Mouse (Mus musculus): ENCODE results near the gene Hils1.
"Not testable (repeated sequence)": the region's sequence is repeated elsewhere in the genome, so short reads cannot be mapped to it uniquely, and the experiment has no call there.

Hils1 gene

DNA sequence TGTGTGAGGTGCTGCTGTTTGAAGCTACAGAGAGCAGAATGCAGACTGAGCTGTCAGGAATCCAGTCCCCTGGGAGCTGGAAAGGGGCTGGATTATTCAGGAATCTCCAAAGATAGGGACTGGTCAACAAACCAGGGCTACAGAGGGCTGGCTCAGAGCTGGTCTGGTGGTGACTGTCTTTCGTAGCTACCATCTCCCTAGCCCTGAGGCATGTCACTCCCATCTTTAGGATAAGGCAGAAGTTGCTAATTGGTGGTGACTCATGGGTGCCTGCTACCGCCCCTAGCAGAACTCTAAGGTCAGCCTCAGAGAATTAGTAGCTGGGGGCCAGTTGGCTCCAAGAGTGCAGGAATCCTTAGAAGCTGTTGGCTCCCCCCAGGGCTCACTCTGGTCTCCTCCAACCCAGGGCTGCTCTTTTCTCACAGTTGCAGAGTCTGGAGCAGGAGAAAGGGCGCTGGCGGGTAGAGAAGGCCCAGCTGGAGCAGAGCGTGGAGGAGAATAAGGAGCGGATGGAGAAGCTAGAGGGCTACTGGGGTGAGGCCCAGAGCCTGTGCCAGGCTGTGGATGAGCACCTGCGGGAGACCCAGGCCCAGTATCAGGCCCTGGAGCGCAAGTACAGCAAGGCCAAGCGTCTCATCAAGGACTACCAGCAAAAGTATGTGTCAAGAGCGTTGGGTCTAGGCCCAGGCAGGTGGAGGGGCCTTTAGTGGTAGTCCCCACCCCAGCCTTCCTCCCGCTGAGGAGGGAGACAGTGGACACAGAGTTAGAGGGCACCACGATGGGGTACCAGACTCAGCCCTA, 36.9 kb downstream of the Hils1 start:
- DNase-seq (ENCODE audit: low read depth, low spot score): no peak

DNA sequence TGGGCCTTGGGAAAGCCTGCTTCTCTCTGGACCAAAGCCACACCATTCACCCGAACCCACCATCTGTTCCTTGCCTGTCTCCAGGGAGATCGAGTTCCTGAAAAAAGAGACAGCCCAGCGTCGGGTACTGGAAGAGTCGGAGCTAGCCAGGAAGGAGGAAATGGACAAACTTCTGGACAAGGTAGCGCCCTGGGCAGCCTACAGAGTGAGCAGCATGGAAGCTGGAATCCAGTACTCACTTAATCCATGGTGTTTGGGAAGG, 37.5 kb downstream of the Hils1 start:
- no peak for DNase-seq (ENCODE audit: low read depth, low spot score)

DNA sequence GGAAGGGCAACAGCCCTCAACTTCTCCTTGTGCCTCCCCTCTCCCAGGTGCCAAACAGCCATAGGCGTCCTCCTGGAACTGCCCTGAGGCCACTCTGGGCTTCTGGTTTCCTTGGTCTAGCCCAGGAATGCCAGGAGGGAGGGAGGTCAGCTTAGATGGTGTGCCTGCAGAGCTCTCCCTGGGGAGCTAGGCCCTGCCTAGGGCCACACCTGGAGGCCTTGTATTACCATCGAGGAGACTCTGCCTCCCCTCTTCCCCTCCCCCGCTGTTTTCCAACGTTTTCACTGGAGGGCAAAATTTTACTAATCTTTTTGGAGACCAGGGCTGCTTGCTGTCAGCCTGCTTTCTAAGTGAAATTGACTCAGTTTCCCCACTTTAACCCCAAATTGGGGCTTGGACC, 38.6 kb downstream of the Hils1 start:
- no peak for DNase-seq (ENCODE audit: low read depth, low spot score)

GRCm38 (mm10) chr11:95006525-95007219, 39.3 kb downstream of the Hils1 start:
- DNase-seq (ENCODE audit: low read depth, low spot score): no peak

GRCm38 (mm10) chr11:95007418-95007817, 40.0 kb downstream of the Hils1 start:
- no peak for DNase-seq (ENCODE audit: low read depth, low spot score)

GRCm38 (mm10) chr11:95008661-95009628, 41.6 kb downstream of the Hils1 start:
- no peak for DNase-seq (ENCODE audit: low read depth, low spot score)

- peak; percentile 66 for DNase-seq (ENCODE audit: low read depth, low spot score)
Observed at GRCm38 (mm10) chr11:95009629-95010014, 42.2 kb downstream of the Hils1 start, which contains the start of gene Samd14. Gene Samd14, plus strand, starts transcription at chr11:95009879.

- DNase-seq (ENCODE audit: low read depth, low spot score): no peak
Observed at GRCm38 (mm10) chr11:95010141-95010739, 42.8 kb downstream of the Hils1 start.

GRCm38 (mm10) chr11:95010841-95011403, 43.5 kb downstream of the Hils1 start:
- DNase-seq (ENCODE audit: low read depth, low spot score): not testable (repeated sequence)

DNA sequence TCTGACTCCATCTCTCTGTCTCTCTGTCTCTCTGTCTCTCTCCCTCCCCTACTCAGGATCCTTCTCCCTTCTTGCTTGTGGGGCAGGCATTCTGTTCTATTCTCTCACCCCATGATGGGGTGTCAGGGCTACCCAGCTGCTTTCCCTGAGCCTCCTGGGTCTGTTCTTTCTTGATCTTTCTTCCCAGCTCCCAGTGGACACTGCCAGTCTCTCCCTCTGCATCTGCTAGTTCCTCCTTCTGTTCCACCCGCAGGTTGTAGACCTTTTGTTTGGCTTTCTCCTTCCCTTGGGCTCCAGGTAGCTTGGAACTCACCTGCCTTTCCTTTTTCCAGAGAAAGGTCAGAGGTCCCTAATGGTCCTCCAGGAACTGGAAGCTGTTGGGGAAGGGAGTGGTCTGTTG, 44.0 kb downstream of the Hils1 start:
- no peak for DNase-seq (ENCODE audit: low read depth, low spot score)

DNA sequence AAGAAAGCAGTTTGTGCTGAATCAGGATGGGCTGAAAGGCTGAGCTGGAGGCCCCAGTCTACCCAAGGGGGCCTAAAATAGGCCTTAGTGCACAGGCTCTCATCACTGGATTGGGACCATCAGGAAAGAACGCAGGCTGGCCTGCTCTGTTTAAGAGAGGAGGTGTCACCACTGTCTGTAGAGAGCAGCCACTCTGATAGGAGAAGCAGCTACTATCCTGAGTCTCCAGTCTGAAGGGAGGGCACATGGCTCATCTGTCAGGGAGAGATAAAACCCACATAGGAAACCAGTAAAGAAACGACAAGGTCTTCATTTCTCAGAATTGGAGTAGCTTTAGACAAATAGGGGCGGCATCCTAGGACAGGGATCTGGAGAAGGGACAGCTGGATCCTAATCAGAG, 44.7 kb downstream of the Hils1 start:
- no peak for DNase-seq (ENCODE audit: low read depth, low spot score)

- DNase-seq (ENCODE audit: low read depth, low spot score): no peak
Observed at GRCm38 (mm10) chr11:95012487-95012886, 45.1 kb downstream of the Hils1 start.

GRCm38 (mm10) chr11:95015484-95015883, 48.1 kb downstream of the Hils1 start:
- no peak for DNase-seq (ENCODE audit: low read depth, low spot score)
